Comparison of ENCODE assay signal across 9 mouse cellular contexts in the genomic region with DNA sequence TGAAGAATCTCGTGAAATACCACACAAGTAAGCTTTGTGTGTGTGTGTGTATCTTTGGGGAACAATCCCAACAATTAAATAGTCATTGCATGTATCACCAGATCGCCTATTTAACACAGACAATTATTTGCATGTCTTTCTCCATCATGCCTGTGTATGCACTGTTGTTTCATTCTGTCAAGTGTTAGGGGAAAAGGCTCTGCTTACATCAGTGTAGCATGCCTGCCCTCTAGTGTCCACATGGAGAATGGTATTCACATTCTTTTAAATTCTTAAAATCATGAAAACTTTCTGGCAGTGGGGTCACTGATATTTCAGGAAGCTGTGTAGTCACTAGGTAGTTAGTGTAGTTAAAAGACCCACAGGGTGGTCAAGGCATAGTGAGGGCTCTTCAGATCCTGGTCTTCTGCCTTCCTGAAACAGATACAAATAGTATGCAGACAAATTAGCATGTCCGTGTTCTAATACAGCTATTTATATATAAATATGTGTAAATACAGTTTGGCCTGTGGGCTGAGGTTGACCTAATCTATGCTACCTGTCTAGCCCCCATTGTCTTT.
DNase-seq lines count a peak whose midpoint lies in the region; ATAC-seq and TF ChIP-seq lines count a peak whose summit lies in the region.
"Had no signal": no experiment of that assay in that cellular context is flagged by ENCODE, and none has a peak within 500 bp of the region (broad histone marks: within the 10 kb centered on the region; RNA-seq: fewer than 3 reads in every experiment).

No protein-coding gene starts in this region.

- TF ChIP-seq CTCF in spleen, adult 2 months (IDR thresholded peaks at IDR 0.05; ENCODE audit: extremely low read depth, insufficient read depth, insufficient read length, insufficient replicate concordance): 0 out of 2 replicates have a peak, but pooled peaks have one; percentile 16
- TF ChIP-seq CTCF in embryonic fibroblast, embryonic 13.5 days (IDR thresholded peaks at IDR 0.05; ENCODE audit: borderline replicate concordance, insufficient read depth, low read length): 0 out of 2 replicates have a peak, but pooled peaks have one; percentile 24

- 0 out of 2 replicates have a peak, but pooled peaks have one; percentile 16 for ATAC-seq in embryonic facial prominence, embryonic 11.5 days (replicated peaks; ENCODE audit: insufficient number of reproducible peaks, low FRiP score, low TSS enrichment, low read depth)
- peak; percentile 81 for ATAC-seq in kidney, embryonic 16.5 days (ENCODE audit: low FRiP score, low TSS enrichment)
- peak; percentile 83 for ATAC-seq in midbrain, embryonic 13.5 days
- ATAC-seq in monocyte, adult 5-6 weeks (replicated peaks; ENCODE audit: insufficient number of reproducible peaks, low FRiP score, low TSS enrichment, poor library complexity, severe bottlenecking): no peak

- WGBS in embryonic facial prominence, embryonic 11.5 days: 56% methylated on average over 3 of the region's 3 CpGs
- WGBS in embryonic facial prominence, embryonic 10.5 days: 64% methylated on average over 3 of the region's 3 CpGs
- 55% methylated on average over 3 of the region's 3 CpGs for WGBS in spleen, adult 2 months
- 52% methylated on average over 3 of the region's 3 CpGs for WGBS in kidney, embryonic 16.5 days
- 52% methylated on average over 3 of the region's 3 CpGs for WGBS in midbrain, embryonic 13.5 days

- H3K4me2 ChIP-seq in embryonic facial prominence, embryonic 11.5 days (ENCODE audit: low read depth, low read length): no peak overlapping the region
- H3K4me2 ChIP-seq in kidney, embryonic 16.5 days (replicated peaks; ENCODE audit: low read depth, low read length): no peak overlapping the region
- H3K4me2 ChIP-seq in midbrain, embryonic 13.5 days (replicated peaks): no peak overlapping the region
- H3K4me2 ChIP-seq: stomach, embryonic 15.5 days had no signal

- no peak overlapping the region for H3K9ac ChIP-seq in embryonic facial prominence, embryonic 11.5 days (replicated peaks; ENCODE audit: low read length)
- H3K9ac ChIP-seq in kidney, embryonic 16.5 days (replicated peaks; ENCODE audit: low read length): no peak overlapping the region
- H3K9ac ChIP-seq in midbrain, embryonic 13.5 days (replicated peaks): no peak overlapping the region
- H3K9ac ChIP-seq: stomach, embryonic 15.5 days had no signal

- TF ChIP-seq POLR2A in spleen, adult 2 months (IDR thresholded peaks at IDR 0.05; ENCODE audit: low read depth, low read length): no peak
- no peak for TF ChIP-seq POLR2A in embryonic fibroblast, embryonic 13.5 days (IDR thresholded peaks at IDR 0.05; ENCODE audit: low read depth, low read length)

- H3K27ac ChIP-seq in embryonic facial prominence, embryonic 11.5 days (replicated peaks; ENCODE audit: low read depth, low read length): no peak overlapping the region
- H3K27ac ChIP-seq in embryonic facial prominence, embryonic 10.5 days (replicated peaks): no peak overlapping the region
- H3K27ac ChIP-seq in spleen, adult 2 months (ENCODE audit: insufficient read depth, low read length): no peak overlapping the region
- H3K27ac ChIP-seq in embryonic fibroblast, embryonic 13.5 days (ENCODE audit: insufficient read depth, low read length): no peak overlapping the region
- no peak overlapping the region for H3K27ac ChIP-seq in kidney, embryonic 16.5 days (ENCODE audit: low read length)
- H3K27ac ChIP-seq in midbrain, embryonic 13.5 days: peak overlapping the region; percentile 25; the same call in 1 of the 2 replicates
- H3K27ac ChIP-seq: stomach, embryonic 15.5 days had no signal

- no peaks in the 10 kb centered on the region for H3K36me3 ChIP-seq in embryonic facial prominence, embryonic 11.5 days (replicated peaks; ENCODE audit: control insufficient read depth, insufficient read depth, low read depth, low read length)
- H3K36me3 ChIP-seq in embryonic facial prominence, embryonic 10.5 days (replicated peaks): peaks cover 8% of the 10 kb centered on the region
- H3K36me3 ChIP-seq in spleen, adult 2 months (ENCODE audit: control insufficient read depth, insufficient read depth, low read length): no peaks in the 10 kb centered on the region
- no peaks in the 10 kb centered on the region for H3K36me3 ChIP-seq in kidney, embryonic 16.5 days (ENCODE audit: insufficient read depth, low read length)
- no peaks in the 10 kb centered on the region for H3K36me3 ChIP-seq in midbrain, embryonic 13.5 days
- H3K36me3 ChIP-seq: stomach, embryonic 15.5 days had no signal

- H3K9me3 ChIP-seq in embryonic facial prominence, embryonic 11.5 days (replicated peaks; ENCODE audit: control insufficient read depth, low read length): no peaks in the 10 kb centered on the region
- no peaks in the 10 kb centered on the region for H3K9me3 ChIP-seq in embryonic facial prominence, embryonic 10.5 days
- H3K9me3 ChIP-seq in kidney, embryonic 16.5 days (ENCODE audit: low read length): no peaks in the 10 kb centered on the region
- H3K9me3 ChIP-seq in midbrain, embryonic 13.5 days: no peaks in the 10 kb centered on the region
- H3K9me3 ChIP-seq: stomach, embryonic 15.5 days had no signal

- DNase-seq in embryonic facial prominence, embryonic 11.5 days (ENCODE audit: low spot score): peak; percentile 68
- DNase-seq in embryonic facial prominence, embryonic 10.5 days (ENCODE audit: low spot score): no peak
- no peak for DNase-seq in spleen, adult 2 months (ENCODE audit: low read depth in 1 of 2, low spot score in 2 of 2)
- DNase-seq in spleen, adult 18-20 months: no peak

- H3K4me1 ChIP-seq in embryonic facial prominence, embryonic 11.5 days (ENCODE audit: control insufficient read depth, insufficient read depth, low read length): no peaks in the 10 kb centered on the region
- H3K4me1 ChIP-seq in embryonic facial prominence, embryonic 10.5 days: peaks cover 4% of the 10 kb centered on the region; the same call in 1 of the 2 replicates
- H3K4me1 ChIP-seq in spleen, adult 2 months (ENCODE audit: control insufficient read depth, insufficient read depth, insufficient read length): no peaks in the 10 kb centered on the region
- H3K4me1 ChIP-seq in embryonic fibroblast, embryonic 13.5 days (ENCODE audit: control insufficient read depth, insufficient read depth, low read length): no peaks in the 10 kb centered on the region
- no peaks in the 10 kb centered on the region for H3K4me1 ChIP-seq in kidney, embryonic 16.5 days (ENCODE audit: insufficient read depth, low read length)
- H3K4me1 ChIP-seq in midbrain, embryonic 13.5 days (replicated peaks): peaks cover 10% of the 10 kb centered on the region
- H3K4me1 ChIP-seq: stomach, embryonic 15.5 days had no signal

- H3K27me3 ChIP-seq in embryonic facial prominence, embryonic 11.5 days (ENCODE audit: control insufficient read depth, insufficient read depth, low read length): no peaks in the 10 kb centered on the region
- no peaks in the 10 kb centered on the region for H3K27me3 ChIP-seq in embryonic facial prominence, embryonic 10.5 days (replicated peaks; ENCODE audit: low read depth, poor library complexity, severe bottlenecking)
- no peaks in the 10 kb centered on the region for H3K27me3 ChIP-seq in spleen, adult 2 months (ENCODE audit: control insufficient read depth, insufficient read depth, low read length)
- no peaks in the 10 kb centered on the region for H3K27me3 ChIP-seq in kidney, embryonic 16.5 days (ENCODE audit: insufficient read depth, low read length)
- no peaks in the 10 kb centered on the region for H3K27me3 ChIP-seq in midbrain, embryonic 13.5 days
- H3K27me3 ChIP-seq: stomach, embryonic 15.5 days had no signal

- no peak overlapping the region for H3K4me3 ChIP-seq in embryonic facial prominence, embryonic 11.5 days (ENCODE audit: low read depth, low read length)
- no peak overlapping the region for H3K4me3 ChIP-seq in embryonic facial prominence, embryonic 10.5 days
- H3K4me3 ChIP-seq in spleen, adult 2 months (ENCODE audit: extremely low read depth, insufficient read depth, insufficient read length): no peak overlapping the region
- no peak overlapping the region for H3K4me3 ChIP-seq in embryonic fibroblast, embryonic 13.5 days (ENCODE audit: insufficient read depth, low read length)
- H3K4me3 ChIP-seq in kidney, embryonic 16.5 days (ENCODE audit: low read length): no peak overlapping the region
- no peak overlapping the region for H3K4me3 ChIP-seq in midbrain, embryonic 13.5 days (replicated peaks)
- H3K4me3 ChIP-seq: stomach, embryonic 15.5 days had no signal
